Mouse (Mus musculus): ENCODE results near the gene Slc35d2.

The Slc35d2 gene

GRCm38 (mm10) chr13:64110421-64110820, 18.7 kb downstream of the Slc35d2 start:
- DNase-seq (ENCODE audit: low read depth) = no peak

GRCm38 (mm10) chr13:64108381-64108850, 20.8 kb downstream of the Slc35d2 start:
- DNase-seq (ENCODE audit: low read depth) = peak; percentile 69

GRCm38 (mm10) chr13:64107535-64107934, 21.6 kb downstream of the Slc35d2 start:
- DNase-seq (ENCODE audit: low read depth) = no peak

- no peak for DNase-seq (ENCODE audit: low read depth)
Measured at GRCm38 (mm10) chr13:64107105-64107504, 22.1 kb downstream of the Slc35d2 start.

- no peak for DNase-seq (ENCODE audit: low read depth)
Measured at GRCm38 (mm10) chr13:64105690-64106089, 23.5 kb downstream of the Slc35d2 start.

- DNase-seq (ENCODE audit: low read depth) = peak; percentile 67
Measured at GRCm38 (mm10) chr13:64100186-64100585, 29.0 kb downstream of the Slc35d2 start.

- DNase-seq (ENCODE audit: low read depth) = peak; percentile 53
Measured at GRCm38 (mm10) chr13:64098992-64099391, 30.2 kb downstream of the Slc35d2 start.

GRCm38 (mm10) chr13:64093341-64093740, 35.8 kb downstream of the Slc35d2 start:
- peak; percentile 69 for DNase-seq (ENCODE audit: low read depth)

GRCm38 (mm10) chr13:64092752-64093151, 36.4 kb downstream of the Slc35d2 start:
- no peak for DNase-seq (ENCODE audit: low read depth)

GRCm38 (mm10) chr13:64092141-64092540, 37.0 kb downstream of the Slc35d2 start:
- DNase-seq (ENCODE audit: low read depth) = no peak

- DNase-seq (ENCODE audit: low read depth) = no peak
Measured at GRCm38 (mm10) chr13:64091006-64091405, 38.2 kb downstream of the Slc35d2 start.

- DNase-seq (ENCODE audit: low read depth) = no peak
Measured at GRCm38 (mm10) chr13:64090278-64090677, 38.9 kb downstream of the Slc35d2 start.

GRCm38 (mm10) chr13:64089130-64089529, 40.0 kb downstream of the Slc35d2 start, which contains the start of gene Hsd17b3:
Hsd17b3 (minus strand) TSS chr13:64089230.
- DNase-seq (ENCODE audit: low read depth) = no peak

- DNase-seq (ENCODE audit: low read depth) = no peak
Measured at GRCm38 (mm10) chr13:64088057-64088456, 41.1 kb downstream of the Slc35d2 start.

- DNase-seq (ENCODE audit: low read depth) = no peak
Measured at GRCm38 (mm10) chr13:64086036-64086435, 43.1 kb downstream of the Slc35d2 start.

GRCm38 (mm10) chr13:64083331-64083730, 45.8 kb downstream of the Slc35d2 start:
- DNase-seq (ENCODE audit: low read depth) = no peak

GRCm38 (mm10) chr13:64081012-64081919, 47.9 kb downstream of the Slc35d2 start:
- DNase-seq (ENCODE audit: low read depth) = no peak

- peak; percentile 92 for DNase-seq (ENCODE audit: low read depth)
Measured at GRCm38 (mm10) chr13:64077591-64077990, 51.6 kb downstream of the Slc35d2 start.

- DNase-seq (ENCODE audit: low read depth) = peak; percentile 74
Measured at GRCm38 (mm10) chr13:64076074-64076473, 53.1 kb downstream of the Slc35d2 start.

- peak; percentile 26 for DNase-seq (ENCODE audit: low read depth)
Measured at GRCm38 (mm10) chr13:64066653-64067052, 62.5 kb downstream of the Slc35d2 start.

- DNase-seq (ENCODE audit: low read depth) = no peak
Measured at GRCm38 (mm10) chr13:64064276-64064675, 64.9 kb downstream of the Slc35d2 start.

- no peak for DNase-seq (ENCODE audit: low read depth)
Measured at GRCm38 (mm10) chr13:64060935-64061506, 68.1 kb downstream of the Slc35d2 start.

GRCm38 (mm10) chr13:64053959-64054358, 75.2 kb downstream of the Slc35d2 start:
- no peak for DNase-seq (ENCODE audit: low read depth)

Data from 416B (cell line).